Mouse (Mus musculus): ENCODE results near the gene Coro1a.
A peak's percentile ranks its signal among the peaks of the same experiment; 100 is the strongest.
"Not testable (repeated sequence)": the region's sequence is repeated elsewhere in the genome, so short reads cannot be mapped to it uniquely, and the experiment has no call there.

Gene Coro1a

DNA sequence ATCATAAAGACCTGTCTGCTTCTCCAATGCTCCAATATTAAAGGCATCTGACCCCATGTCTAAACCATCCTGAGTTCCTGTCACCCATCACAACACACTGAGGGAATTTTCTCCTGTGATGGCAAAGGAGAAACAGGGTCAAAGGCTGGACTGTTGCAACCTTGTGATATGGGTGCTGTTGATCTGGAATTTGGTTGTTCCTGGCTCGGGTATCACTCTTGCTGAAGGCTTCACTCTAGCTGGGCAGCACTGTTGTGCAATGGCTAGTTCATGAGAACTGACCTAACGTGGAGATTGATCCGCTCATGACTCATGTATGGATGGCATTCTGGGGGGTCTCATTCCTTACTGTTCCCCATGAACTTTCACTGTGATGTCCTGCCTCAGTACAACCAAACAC lies 18.6 kb downstream of the Coro1a start:
- no peak for DNase-seq (ENCODE audit: low spot score in 2 of 2)

GRCm38 (mm10) chr7:126688156-126688555 lies 19.4 kb downstream of the Coro1a start:
- DNase-seq (ENCODE audit: low spot score in 2 of 2) = not testable (repeated sequence)

- DNase-seq (ENCODE audit: low spot score in 2 of 2) = no peak
Measured at GRCm38 (mm10) chr7:126681221-126681620, 26.4 kb downstream of the Coro1a start.

DNA sequence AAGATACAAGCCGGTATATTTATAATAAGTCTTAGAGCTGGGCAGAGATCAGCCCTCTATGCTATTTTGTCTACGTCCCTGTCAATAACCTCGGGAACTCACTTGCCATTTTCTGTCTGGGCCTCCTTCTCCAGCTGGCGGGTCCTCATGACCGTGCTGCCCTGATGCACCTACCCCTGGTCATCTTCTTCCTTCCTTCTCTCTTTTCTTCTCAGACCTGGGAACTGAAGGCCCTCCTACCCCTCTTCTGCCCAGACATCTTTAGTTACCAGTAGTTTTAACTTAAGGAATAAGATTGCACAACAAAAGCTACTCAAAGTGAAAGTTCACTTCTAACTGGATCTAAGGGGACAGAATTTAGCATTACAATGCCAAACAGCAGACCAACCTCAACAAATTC lies 27.9 kb downstream of the Coro1a start:
- no peak for DNase-seq (ENCODE audit: low spot score in 2 of 2)

- DNase-seq (ENCODE audit: low spot score in 2 of 2) = no peak
Measured at GRCm38 (mm10) chr7:126678545-126679341, 28.8 kb downstream of the Coro1a start.

DNA sequence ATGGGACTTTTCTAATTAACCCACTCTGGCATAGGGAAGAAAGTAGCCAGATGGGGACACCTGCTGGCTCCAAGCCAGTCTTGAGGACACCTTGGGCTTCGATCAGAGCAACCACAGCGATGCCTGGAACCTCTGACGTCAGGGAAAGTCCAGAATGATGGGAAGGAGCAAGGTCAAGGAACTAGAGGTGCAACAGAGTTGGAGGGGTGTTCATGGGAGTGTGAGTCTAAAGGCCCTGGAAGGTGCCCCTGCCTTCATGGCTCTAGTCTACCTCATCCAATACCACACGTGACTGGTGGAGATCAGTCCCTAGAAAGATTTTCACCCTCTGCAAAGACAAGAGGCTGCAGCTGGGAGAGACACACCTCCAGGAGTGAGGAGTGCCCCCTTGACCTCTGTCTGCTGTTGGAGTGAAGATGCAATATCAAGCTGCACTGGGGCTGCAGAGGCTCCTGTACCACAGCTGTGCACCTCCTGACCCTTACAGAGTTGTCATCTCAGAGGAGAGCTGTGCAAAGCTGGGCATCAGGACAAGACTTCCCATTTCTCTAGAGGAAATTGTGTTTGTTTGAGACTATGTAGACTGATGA lies 30.9 kb downstream of the Coro1a start:
- DNase-seq (ENCODE audit: low spot score in 2 of 2) = no peak

DNA sequence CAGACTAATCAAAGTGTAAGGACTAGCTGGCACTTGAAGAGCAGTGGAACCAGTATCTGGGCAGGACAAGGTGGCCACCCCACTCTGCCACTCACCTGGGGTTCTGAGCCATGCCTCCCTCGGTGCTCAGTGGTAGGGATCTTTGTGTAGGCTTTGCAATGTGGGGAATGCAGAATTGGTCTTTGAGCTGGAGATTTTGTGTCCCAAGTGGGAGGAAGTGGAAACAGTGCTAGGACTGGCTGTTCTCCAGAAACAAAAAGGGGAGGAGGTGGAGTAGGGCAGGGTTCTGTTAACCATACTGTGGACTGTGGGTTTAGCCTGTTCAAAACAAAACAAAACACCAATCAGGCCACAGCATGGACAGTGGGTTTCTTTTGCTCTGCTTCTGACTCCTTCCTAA lies 31.4 kb downstream of the Coro1a start, which contains the start of gene Sult1a1:
TSS of gene Sult1a1 (minus strand) at position 226 of the 400 bp plus-strand sequence.
- DNase-seq (ENCODE audit: low spot score in 2 of 2) = no peak

DNA sequence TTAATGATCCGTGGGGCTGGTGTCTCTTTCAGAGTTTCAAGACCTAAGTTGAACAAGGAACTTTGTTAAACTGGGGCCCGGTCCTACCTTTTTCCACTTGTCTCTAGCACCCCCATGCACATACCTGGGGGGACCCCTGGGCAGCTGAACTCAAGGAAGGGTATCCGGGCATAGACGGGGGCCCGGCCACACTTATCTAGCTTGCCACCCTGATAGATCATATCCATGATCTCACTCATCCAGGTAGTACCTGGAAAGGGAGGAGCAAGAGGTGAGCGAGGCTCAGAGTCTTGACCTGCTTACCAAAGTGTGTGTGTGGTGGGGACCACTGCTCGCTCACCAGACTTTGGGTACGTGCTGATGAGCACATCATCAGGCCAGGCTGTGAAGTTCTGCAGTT lies 32.5 kb downstream of the Coro1a start:
- no peak for DNase-seq (ENCODE audit: low spot score in 2 of 2)

GRCm38 (mm10) chr7:126672111-126672510 lies 35.5 kb downstream of the Coro1a start:
- DNase-seq (ENCODE audit: low spot score in 2 of 2) = no peak

- no peak for DNase-seq (ENCODE audit: low spot score in 2 of 2)
Measured at GRCm38 (mm10) chr7:126670152-126670551, 37.4 kb downstream of the Coro1a start.

GRCm38 (mm10) chr7:126668452-126668851 lies 39.1 kb downstream of the Coro1a start:
- DNase-seq (ENCODE audit: low spot score in 2 of 2) = no peak

- no peak for DNase-seq (ENCODE audit: low spot score in 2 of 2)
Measured at GRCm38 (mm10) chr7:126667495-126668090, 40.0 kb downstream of the Coro1a start.

- DNase-seq (ENCODE audit: low spot score in 2 of 2) = no peak
Measured at GRCm38 (mm10) chr7:126665269-126665668, 42.3 kb downstream of the Coro1a start.

DNA sequence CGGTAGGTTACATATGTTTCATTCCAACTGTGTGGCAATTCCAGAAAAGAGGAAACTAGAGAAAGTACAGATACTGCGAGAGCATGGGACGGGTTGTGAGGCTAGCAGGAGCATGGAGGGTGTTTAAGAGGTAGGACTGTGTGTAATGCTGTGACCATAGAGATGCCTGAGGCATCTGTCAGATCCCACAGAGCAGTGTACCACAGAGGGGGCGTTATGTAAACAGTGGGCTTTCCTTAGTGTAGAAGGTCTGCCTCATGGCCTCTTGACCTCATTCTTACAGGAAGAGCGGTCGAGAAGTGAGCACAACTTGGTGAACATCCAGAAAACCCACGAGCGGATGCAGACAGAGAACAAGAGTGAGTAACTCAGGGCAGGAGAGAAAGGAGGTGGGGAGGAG lies 43.9 kb downstream of the Coro1a start:
- no peak for DNase-seq (ENCODE audit: low spot score in 2 of 2)

- no peak for DNase-seq (ENCODE audit: low spot score in 2 of 2)
Measured at GRCm38 (mm10) chr7:126659771-126660170, 47.8 kb downstream of the Coro1a start.

DNA sequence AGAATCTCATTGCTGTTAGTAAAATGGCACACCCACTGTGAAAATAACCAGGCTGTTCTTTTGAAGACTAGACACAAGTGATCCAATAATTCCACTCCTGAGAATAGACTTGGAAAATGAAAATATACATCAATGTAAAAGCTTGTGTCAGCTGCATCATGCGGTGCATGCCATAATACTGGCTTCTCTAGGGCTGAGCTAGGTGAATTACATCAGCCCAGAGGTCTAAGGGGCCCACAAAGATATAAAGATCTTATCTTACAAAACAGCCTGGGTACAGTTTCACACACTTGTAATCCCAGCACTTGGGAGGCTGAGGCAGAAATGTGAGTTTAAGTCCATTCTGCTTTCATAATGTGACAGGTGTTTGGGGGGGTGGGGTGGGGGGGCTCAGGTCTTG lies 50.1 kb downstream of the Coro1a start:
- DNase-seq (ENCODE audit: low spot score in 2 of 2) = no peak

DNA sequence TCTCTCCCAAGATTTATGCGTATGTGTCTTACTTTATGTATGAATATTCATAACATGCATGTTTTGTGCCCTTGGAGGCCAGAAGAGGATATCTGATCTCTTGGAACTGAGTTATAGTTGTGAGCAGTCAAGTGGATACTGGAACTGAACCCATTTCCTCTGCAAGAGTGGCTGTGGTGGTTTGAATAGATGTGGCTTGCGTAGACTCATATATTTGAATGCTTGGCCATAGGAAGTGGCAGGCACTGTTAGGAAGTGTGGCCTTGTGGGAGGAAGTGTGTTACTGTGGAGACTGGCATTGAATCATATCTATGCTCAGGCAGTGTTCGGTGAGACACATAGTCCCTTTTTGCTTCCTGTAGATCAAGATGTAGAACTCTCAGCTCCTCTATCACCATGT lies 51.9 kb downstream of the Coro1a start:
- peak in 1 of 2 experiments; percentile 17 for DNase-seq (ENCODE audit: low spot score in 2 of 2)

DNA sequence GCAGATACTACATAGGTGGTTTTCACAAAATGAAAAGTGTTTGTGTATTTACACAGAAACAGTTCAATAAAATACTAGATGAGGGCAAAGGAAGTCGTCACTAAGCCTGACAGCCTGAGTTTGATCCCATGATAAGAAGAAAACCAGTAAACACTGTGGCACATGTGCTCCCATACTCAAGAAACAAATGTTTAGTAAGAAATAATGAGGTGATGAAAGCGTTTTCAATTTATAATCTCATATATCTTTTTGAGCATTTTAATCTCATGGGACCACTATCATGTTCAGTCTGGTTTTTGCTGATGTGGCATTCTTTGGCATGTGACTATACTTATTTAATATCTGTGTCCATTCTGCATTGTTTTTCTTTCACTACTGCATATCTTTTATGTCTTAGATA lies 53.6 kb downstream of the Coro1a start:
- DNase-seq (ENCODE audit: low spot score in 2 of 2) = no peak

DNA sequence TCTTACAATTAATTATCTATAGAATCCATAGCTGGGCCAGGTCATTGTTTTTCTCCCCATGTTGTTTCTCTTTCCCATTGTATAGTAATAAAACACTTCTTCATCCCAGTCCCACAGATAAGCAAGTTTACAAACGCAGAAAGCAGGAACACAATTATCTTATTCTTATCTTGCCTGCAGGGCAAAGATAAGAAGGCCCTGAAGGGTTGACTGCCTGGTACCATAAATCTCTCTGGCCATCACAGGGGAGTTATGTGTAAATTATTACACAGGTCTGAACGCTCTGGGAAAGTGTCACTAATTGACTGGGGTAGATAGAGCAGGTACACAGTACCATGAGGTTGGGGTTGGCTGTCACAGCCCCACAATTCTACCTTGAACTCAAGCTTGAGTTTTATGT lies 56.7 kb downstream of the Coro1a start:
- DNase-seq (ENCODE audit: low spot score in 2 of 2) = no peak

All from thymus, postnatal 10 days (tissue).